Mouse (Mus musculus) splenic B cell, adult 2 months (primary cell): ENCODE data around the gene Ss18l1.

Experiments
- DNase-seq: peaks from one replicate; pipeline ENCODE4 v3.0.0-alpha.2; 2011; ENCODE audit warnings: low read depth, low spot score
- H3K27me3 ChIP-seq: 2 replicates; pipeline ENCODE4 v1.6.1; 2012; ENCODE audit warnings: mild to moderate bottlenecking, low read length, moderate library complexity, mixed read lengths; ENCODE audit not compliant: control insufficient read depth, poor library complexity, insufficient read depth, severe bottlenecking
- H3K36me3 ChIP-seq: 2 replicates; pipeline ENCODE4 v1.6.1; 2012; ENCODE audit warnings: mild to moderate bottlenecking, low read length, moderate library complexity, mixed read lengths; ENCODE audit not compliant: control insufficient read depth, poor library complexity, insufficient read depth, severe bottlenecking

Ss18l1 gene

DNA sequence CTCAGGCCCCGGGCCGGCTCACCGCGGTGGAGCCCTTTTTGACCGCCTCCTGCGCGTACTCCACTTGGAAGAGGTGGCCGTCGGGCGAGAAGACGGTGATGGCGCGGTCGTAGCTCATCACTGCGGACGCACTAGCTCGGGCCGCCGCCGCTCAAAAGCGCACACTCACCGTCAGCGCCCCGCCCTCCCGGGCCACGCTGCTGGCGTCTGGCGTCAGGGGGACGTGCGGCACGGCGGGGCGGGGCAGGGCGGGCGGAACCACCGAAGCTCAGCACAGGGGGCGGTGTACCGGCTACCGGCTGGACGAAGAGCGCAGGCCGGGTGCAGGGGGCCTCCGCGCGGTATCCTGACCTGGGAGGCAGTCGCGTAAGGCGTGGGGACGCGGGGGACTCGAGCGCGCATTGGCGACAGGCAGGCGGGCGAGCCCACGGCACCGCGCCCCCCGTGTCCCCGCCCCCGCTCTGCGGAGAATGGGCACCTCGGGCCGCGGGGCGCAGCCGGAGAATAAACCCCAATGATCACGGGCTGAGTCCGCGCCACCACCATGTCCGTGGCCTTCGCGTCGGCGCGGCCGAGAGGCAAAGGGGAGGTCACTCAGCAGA lies at the start of gene Ss18l1, which contains the start of gene Psma7:
TSS of gene Ss18l1 (plus strand) at position 254 of the 602 bp plus-strand sequence.
TSS of gene Psma7 (minus strand) at position 178 of the 602 bp plus-strand sequence.
- no peaks in the 10 kb centered on the region for H3K36me3 ChIP-seq
- DNase-seq = peak; percentile 91
- H3K27me3 ChIP-seq = no peaks in the 10 kb centered on the region

DNA sequence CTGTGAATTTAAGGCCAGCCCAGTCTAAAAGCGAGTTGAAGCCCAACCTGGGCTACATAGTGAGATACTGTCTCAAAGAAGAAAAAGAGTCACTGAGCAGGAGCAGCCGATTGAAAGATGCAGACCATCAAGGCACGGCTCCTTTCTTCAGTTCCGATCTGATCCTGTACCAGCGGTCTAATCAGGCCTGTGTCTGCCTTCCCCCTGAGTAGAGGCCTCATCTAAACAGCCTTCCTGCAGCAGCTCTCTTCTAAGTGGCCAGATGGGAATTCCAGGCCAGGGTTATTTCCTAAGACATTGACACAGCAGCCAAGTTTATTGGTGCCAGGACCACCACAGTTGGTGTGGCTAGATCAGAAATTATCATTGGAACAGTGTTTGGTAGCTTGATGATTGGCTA lies 49.2 kb upstream of the Ss18l1 start:
- Histone ChIP-seq H3K27me3 (no peaks in the 10 kb centered on the region), H3K36me3 (no peaks in the 10 kb centered on the region)
- no peak for DNase-seq

DNA sequence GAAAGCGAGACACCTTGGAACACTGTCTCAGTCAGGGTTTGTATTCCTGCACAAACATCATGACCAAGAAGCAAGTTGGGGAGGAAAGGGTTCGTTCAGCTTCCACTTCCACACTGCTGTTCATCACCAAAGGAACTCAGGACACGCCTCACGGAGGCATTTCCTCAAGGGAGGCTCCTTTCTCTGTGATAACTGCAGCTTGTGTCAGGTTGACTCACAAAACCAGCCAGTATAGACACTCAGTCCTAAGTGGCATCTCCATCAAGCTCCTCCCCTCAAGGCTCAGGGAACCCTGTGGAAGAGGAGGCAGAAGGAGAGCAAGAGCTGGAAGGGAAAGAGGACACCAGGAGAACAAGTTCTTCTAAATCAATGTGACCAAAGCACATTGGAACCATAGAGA lies 43.9 kb upstream of the Ss18l1 start:
- H3K36me3 ChIP-seq = no peaks in the 10 kb centered on the region
- no peak for DNase-seq
- H3K27me3 ChIP-seq = no peaks in the 10 kb centered on the region

DNA sequence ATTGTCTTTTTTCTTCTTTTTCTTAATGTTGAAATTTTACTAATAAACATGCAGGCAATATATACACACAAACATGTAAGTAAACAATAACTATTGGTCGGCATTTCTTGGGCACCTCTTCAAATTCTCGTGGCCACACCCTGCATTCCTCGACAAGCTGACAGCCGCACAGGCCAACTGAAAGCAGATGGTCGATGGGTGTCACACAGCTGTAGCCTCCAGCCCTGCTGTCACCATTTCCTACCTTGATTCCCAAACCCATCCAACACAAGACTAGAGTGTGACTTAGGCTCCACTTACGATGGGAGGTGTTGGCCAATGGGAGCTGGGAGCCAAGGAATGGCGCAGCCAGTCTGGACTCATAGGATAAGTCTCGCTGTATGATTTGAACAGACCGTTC lies 40.7 kb upstream of the Ss18l1 start:
- Histone ChIP-seq H3K27me3 (no peaks in the 10 kb centered on the region), H3K36me3 (no peaks in the 10 kb centered on the region)
- DNase-seq = no peak

DNA sequence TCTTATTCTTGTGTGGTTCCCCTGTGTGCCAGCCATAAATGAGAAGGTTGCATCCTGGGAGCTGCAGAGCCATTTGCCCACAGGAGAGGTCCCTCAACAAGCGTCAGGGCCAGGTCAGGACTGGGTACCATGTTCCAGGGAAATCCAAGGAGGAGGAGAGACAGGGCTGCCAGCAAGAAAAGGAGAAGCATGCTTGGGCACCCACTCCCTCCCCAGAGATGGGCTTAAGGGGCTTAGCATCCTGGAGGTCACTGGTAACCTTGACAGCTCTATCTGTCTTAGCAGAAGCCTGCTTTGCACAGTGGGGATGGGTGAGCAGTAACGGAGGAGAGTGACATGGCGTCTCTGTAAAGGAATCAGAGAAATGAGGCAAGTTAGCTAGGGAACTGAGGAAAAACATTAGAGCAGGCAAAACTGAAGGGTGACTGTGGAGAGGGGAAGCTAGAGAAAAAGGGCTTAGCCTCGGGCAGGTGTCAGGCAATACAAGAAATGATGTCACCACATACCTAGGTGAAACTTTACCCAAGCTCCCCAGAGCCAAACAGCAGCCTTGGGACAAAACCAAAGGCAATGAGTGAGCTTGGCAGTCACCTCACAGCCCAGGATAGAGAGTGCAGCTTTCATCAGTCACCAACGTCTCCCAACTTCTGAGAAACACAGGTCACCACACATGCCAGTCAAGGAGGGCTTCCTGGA lies 36.5 kb upstream of the Ss18l1 start:
- Histone ChIP-seq H3K27me3 (no peaks in the 10 kb centered on the region), H3K36me3 (no peaks in the 10 kb centered on the region)
- no peak for DNase-seq

DNA sequence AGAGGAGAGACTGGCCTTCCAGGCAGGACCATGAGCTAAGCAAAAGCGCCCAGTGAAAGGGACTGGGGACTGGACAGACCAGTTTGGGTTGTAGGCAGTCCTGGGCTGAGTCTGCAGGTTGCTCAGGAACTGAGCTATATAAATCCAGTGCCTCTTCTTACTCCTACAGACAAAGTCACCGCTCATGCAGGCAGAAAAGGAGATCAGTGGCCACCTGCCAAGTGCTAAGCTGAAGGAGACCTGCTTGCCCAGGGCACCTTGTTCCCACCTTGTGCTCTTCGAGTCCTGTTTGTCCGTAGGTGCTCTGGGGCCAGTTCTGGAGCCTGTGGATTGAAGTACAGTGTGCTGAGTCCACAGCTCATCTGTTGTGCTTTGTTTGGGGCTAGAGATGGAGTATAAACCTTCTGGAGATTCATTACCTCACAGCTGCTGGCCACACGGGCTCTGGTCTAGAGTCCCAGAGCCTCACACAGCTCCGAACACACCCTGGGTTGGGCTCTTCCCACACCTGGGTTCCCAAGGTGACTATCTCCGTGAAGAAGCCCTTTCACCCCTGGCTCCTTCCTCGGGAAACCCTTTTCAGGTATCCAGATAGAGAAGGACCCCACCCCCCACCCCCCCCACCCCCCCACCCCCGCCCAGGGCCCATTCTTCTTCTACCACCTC lies 35.8 kb upstream of the Ss18l1 start:
- no peaks in the 10 kb centered on the region for H3K27me3 ChIP-seq

DNA sequence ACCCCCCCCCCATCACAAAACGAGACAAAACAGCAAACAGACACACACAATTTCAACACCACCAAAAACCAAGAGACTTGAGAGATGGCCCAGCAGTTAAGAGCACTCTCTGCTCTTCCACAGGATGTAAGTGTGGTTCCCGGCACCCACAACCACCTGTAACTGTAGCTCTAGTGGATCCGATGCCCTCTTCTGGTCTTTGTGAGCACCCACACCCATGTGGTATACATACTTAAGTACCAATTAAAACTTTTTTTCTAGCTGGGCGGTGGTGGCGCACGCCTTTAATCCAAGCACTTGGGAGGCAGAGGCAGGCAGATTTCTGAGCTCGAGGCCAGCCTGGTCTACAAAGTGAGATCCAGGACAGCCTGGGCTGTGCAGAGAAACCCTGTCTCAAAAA lies 31.6 kb upstream of the Ss18l1 start:
- H3K36me3 ChIP-seq = no peaks in the 10 kb centered on the region
- H3K27me3 ChIP-seq = no peaks in the 10 kb centered on the region
- no peak for DNase-seq

More for the DNA sequence above, 35.8 kb upstream of the Ss18l1 start:
- no peaks in the 10 kb centered on the region for H3K36me3 ChIP-seq
- no peak for DNase-seq

DNA sequence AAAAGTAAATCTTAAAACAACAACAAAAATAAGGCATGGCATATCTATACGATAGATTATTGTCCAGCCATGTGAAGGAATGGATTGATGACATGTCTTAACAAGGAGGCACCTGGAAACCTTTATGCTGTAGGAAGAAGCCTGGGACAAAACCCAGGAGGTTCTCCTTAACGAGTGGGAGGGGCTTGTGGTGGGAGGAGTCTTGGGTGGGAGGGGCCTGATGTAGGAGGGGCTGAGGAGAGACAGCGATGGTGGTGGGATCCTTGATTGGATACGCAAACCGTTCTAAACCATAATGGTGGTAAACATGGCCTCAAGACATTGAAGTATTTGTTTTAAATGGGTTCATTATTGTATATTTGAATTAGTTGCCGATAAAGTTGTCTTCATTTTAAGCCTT lies 30.9 kb upstream of the Ss18l1 start:
- no peak for DNase-seq
- Histone ChIP-seq H3K36me3 (no peaks in the 10 kb centered on the region), H3K27me3 (no peaks in the 10 kb centered on the region)

DNA sequence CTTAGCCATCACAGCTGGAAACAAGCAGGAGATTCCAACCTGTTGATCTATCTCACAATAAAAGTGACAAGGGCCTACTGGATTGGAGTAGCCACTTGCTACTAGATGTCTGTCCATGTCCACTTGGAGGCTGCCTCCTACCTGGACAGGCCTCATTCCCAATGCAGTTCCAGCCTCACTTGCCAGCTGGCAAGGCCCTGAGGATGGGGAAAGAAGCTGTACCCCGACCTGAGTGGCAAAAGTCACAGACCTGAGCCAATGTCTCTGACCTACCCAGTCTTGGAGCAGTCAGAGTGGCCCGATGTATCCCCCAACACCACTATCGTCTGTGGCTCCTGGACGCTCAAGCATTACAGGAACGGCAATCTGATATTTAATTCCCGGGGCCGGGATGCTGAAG lies 28.6 kb upstream of the Ss18l1 start:
- Histone ChIP-seq H3K36me3 (no peaks in the 10 kb centered on the region), H3K27me3 (no peaks in the 10 kb centered on the region)
- DNase-seq = no peak

DNA sequence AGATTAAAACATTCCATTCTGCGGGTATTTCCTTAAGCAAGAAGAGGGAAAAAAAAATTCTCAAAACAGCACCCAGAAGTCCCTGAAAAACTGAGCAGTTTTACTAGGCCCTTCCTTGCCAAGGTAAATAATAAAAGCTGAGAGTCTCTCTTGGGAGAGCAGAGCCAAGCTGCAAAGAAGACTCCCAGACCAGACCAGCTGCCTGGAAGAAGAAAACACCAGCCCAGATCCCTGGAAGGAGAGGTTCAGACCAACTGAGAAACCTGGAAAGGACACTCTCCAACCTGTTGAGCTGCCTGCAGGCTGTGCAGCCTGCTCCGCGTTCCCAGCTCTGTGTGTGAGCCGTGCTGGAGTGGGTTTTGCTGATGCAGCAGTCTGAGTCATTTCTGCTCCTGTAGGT lies 24.7 kb upstream of the Ss18l1 start:
- no peaks in the 10 kb centered on the region for H3K27me3 ChIP-seq
- H3K36me3 ChIP-seq = no peaks in the 10 kb centered on the region
- no peak for DNase-seq

DNA sequence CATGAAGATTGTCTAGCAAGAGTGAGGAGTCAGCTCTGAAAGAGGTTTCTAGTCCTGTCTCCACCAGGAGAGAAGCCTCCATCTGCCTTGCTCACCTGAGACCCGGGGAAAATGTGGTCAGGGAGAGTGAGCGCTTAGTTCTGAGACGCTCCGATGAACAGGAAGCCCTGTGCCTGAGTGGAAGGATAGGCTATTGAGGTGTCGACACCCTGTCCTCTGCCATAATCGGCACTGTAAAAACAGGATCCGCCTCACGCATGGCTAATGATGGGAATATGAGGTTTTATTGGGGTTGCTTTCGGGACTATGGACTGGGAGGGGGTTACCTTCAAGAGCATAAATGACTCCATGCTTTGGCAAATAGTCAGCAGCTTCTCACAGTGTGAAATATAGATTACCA lies 23.7 kb upstream of the Ss18l1 start:
- no peak for DNase-seq

DNA sequence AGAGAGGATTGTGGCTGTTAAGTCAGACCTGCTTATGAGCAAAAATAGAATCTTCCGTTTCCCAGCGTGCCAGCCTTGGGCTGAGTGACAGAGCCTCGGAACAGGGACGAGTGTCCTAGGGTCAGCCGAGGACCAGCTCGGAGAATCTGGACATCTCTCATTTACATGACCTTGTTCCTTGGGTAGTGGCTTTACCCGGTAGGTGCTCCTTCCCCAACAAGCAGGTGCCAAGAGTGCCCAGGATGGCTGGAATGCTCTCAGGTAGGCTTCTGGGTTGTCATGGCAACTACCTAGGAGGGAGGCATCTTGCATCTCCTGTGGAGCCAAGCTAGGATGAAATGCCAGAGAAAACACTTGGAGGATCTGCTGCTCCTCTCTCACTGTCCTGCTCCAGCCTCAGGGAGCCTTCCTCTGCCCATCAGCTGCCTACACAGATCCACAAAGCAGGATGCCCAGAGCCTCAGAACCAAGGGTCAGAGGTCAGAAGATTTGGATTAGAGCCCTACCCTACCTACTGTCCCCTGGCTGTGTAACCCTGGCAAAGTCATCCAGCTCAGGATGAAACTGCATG lies 22.1 kb upstream of the Ss18l1 start:
- no peak for DNase-seq
- Histone ChIP-seq H3K27me3 (no peaks in the 10 kb centered on the region), H3K36me3 (no peaks in the 10 kb centered on the region)

More for the DNA sequence above, 23.7 kb upstream of the Ss18l1 start:
- H3K27me3 ChIP-seq = no peaks in the 10 kb centered on the region
- H3K36me3 ChIP-seq = no peaks in the 10 kb centered on the region

DNA sequence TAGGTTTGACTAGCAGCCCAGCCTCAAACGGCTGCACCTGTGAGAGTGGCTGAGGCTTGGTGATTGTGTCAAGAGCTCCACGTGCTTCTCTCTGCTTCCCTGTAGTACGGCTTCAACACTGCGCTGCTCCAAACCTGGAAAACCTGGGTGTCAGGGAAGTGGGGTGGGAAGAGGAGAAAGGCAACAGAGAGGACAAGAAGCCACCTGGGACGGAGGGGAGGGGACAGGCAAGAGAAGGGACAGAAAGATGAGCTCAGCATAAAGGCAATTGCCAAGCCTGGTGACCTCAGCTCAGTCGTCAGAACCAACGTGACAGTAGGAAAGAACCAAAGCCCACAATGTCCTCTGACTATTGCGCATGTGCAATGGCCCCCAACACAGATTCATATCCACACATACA lies 21.4 kb upstream of the Ss18l1 start:
- DNase-seq = no peak
- H3K27me3 ChIP-seq = no peaks in the 10 kb centered on the region

DNA sequence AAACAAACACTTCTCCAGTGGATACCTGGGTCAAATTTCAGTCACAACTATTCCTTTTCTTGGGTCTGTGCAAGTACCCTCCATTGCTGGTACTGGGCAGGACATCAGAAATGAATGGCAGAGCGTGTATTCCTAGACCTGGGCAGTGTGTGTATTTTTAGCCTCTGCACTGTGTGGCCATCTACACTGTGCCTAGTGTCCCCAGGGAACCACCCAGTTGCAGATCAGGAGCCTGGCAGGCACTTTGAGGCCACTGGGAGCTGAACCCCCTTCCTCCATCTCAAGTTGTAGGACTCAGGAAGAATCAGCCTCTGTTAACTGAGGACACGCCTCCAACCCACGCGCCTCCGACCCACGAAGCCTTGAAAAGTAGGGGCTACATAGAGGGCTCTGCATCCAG lies 19.6 kb upstream of the Ss18l1 start:
- no peak for DNase-seq
- no peaks in the 10 kb centered on the region for H3K27me3 ChIP-seq
- H3K36me3 ChIP-seq = no peaks in the 10 kb centered on the region

More for the DNA sequence above, 21.4 kb upstream of the Ss18l1 start:
- no peaks in the 10 kb centered on the region for H3K36me3 ChIP-seq
